26 mouse cellular contexts compared by ENCODE assay signal in the genomic region with DNA sequence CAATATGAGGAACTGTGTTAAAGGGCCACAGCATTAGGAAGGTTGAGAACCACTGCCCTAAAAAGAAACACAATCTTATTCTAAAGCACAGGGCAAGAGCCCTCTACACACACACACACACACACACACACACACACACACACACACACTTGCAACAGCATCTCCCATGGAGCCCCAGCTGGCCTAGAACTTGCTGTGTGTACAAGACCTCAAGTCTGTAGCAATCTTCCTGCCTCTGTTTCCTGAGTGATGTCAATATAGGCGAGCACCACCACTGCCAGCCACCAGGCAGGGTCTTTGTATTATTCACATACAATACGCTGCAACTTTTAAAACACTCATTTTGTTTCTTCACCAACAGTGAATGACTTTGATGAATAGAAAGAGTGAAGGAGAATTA. TPM values are rescaled to one million over a fixed set of nuclear protein-coding genes. Genes with fewer than 3 reads are reported as not detected.
DNase-seq lines count a peak whose midpoint lies in the region; ATAC-seq and TF ChIP-seq lines count a peak whose summit lies in the region.
"Had no signal": no experiment of that assay in that cellular context is flagged by ENCODE, and none has a peak within 500 bp of the region (broad histone marks: within the 10 kb centered on the region; RNA-seq: fewer than 3 reads in every experiment).

No protein-coding gene starts in this region.

- H3K36me3 ChIP-seq in liver, postnatal 0 days (replicated peaks; ENCODE audit: insufficient read depth, low read length), result no peaks in the 10 kb centered on the region
- H3K36me3 ChIP-seq in liver, embryonic 11.5 days (ENCODE audit: control insufficient read depth, insufficient read depth, low read length), result no peaks in the 10 kb centered on the region
- H3K36me3 ChIP-seq: forebrain, embryonic 10.5 days; heart, embryonic 12.5 days; heart, embryonic 15.5 days; hindbrain, embryonic 10.5 days; hindbrain, embryonic 13.5 days had no signal

- peaks cover 9% of the 10 kb centered on the region for H3K4me1 ChIP-seq in liver, postnatal 0 days (ENCODE audit: insufficient read depth)
- H3K4me1 ChIP-seq in liver, embryonic 11.5 days (replicated peaks; ENCODE audit: control insufficient read depth, insufficient read depth, low read length), result no peaks in the 10 kb centered on the region
- H3K4me1 ChIP-seq in bone marrow, adult 2 months (ENCODE audit: control insufficient read depth, insufficient read depth, low read length), result peaks cover 2% of the 10 kb centered on the region; the same call in 1 of the 2 replicates
- H3K4me1 ChIP-seq: heart, embryonic 12.5 days; heart, embryonic 15.5 days; hindbrain, embryonic 13.5 days had no signal

- no peak overlapping the region for H3K4me2 ChIP-seq in liver, postnatal 0 days (ENCODE audit: low read depth, low read length)
- no peak overlapping the region for H3K4me2 ChIP-seq in liver, embryonic 11.5 days
- H3K4me2 ChIP-seq: forebrain, embryonic 13.5 days; heart, embryonic 12.5 days; heart, embryonic 15.5 days; hindbrain, embryonic 13.5 days had no signal

- DNase-seq in liver, postnatal 0 days, result peak; percentile 22
- no peak for DNase-seq in liver, embryonic 11.5 days (ENCODE audit: low spot score)
- DNase-seq in ovary, postnatal 14 days (ENCODE audit: low spot score), result no peak
- DNase-seq in kidney, adult 11 months, result no peak
- no peak for DNase-seq in right cerebral cortex, postnatal 14 days
- DNase-seq: adrenal gland, postnatal 14 days; cerebellum, adult 11-12 months; cerebellum, adult 8-10 months; cerebellum, postnatal 10 days; cerebellum, postnatal 36 days; forebrain, postnatal 0 days; gastrocnemius, adult 2 months; gastrocnemius, postnatal 14 days; heart, adult 18-20 months; heart, postnatal 10 days; heart, postnatal 36 days had no signal

- TF ChIP-seq CTCF in liver, postnatal 0 days (IDR thresholded peaks at IDR 0.05; ENCODE audit: low read depth), result no peak
- no peak for TF ChIP-seq CTCF in bone marrow, adult 2 months (IDR thresholded peaks at IDR 0.05; ENCODE audit: control insufficient read depth, insufficient read depth, low read length)

- TF ChIP-seq POLR2A in bone marrow, adult 2 months (IDR thresholded peaks at IDR 0.05; ENCODE audit: borderline replicate concordance, control insufficient read depth, low read depth, low read length), result no peak

- no peak overlapping the region for H3K4me3 ChIP-seq in liver, postnatal 0 days (ENCODE audit: low read depth, low read length)
- H3K4me3 ChIP-seq in liver, embryonic 11.5 days (ENCODE audit: low read depth, low read length), result no peak overlapping the region
- no peak overlapping the region for H3K4me3 ChIP-seq in bone marrow, adult 2 months (replicated peaks; ENCODE audit: control insufficient read depth, low read depth, low read length)
- H3K4me3 ChIP-seq: forebrain, embryonic 10.5 days; forebrain, embryonic 13.5 days; gastrocnemius, adult 2 months; heart, embryonic 12.5 days; heart, embryonic 15.5 days; hindbrain, embryonic 10.5 days; hindbrain, embryonic 13.5 days had no signal

- 53% methylated on average over 2 of the region's 2 CpGs for WGBS in liver, postnatal 0 days (ENCODE audit: insufficient replicate concordance)
- WGBS in liver, embryonic 11.5 days, result 78% methylated on average over 2 of the region's 2 CpGs
- 30% methylated on average over 2 of the region's 2 CpGs for WGBS in bone marrow, adult 2 months

- H3K9ac ChIP-seq in liver, postnatal 0 days (replicated peaks), result no peak overlapping the region
- no peak overlapping the region for H3K9ac ChIP-seq in liver, embryonic 11.5 days (ENCODE audit: low read depth, low read length)
- H3K9ac ChIP-seq: forebrain, embryonic 13.5 days; forebrain, postnatal 0 days; heart, embryonic 12.5 days; heart, embryonic 15.5 days; hindbrain, embryonic 13.5 days had no signal

- H3K27me3 ChIP-seq in liver, postnatal 0 days (ENCODE audit: insufficient read depth, low read length), result no peaks in the 10 kb centered on the region
- H3K27me3 ChIP-seq in liver, embryonic 11.5 days (replicated peaks; ENCODE audit: control insufficient read depth, insufficient read depth, low read length), result no peaks in the 10 kb centered on the region
- H3K27me3 ChIP-seq: forebrain, embryonic 13.5 days; heart, embryonic 12.5 days; heart, embryonic 15.5 days; hindbrain, embryonic 13.5 days; Patski had no signal

- no peak for TF ChIP-seq EP300 in liver, postnatal 0 days (IDR thresholded peaks at IDR 0.05; ENCODE audit: low read depth)

- no peaks in the 10 kb centered on the region for H3K9me3 ChIP-seq in liver, postnatal 0 days (ENCODE audit: low read length)
- no peaks in the 10 kb centered on the region for H3K9me3 ChIP-seq in liver, embryonic 11.5 days (ENCODE audit: control insufficient read depth, low read length)
- H3K9me3 ChIP-seq: forebrain, embryonic 10.5 days; forebrain, embryonic 13.5 days; heart, embryonic 12.5 days; heart, embryonic 15.5 days; hindbrain, embryonic 10.5 days; hindbrain, embryonic 13.5 days had no signal

- H3K27ac ChIP-seq in liver, postnatal 0 days (ENCODE audit: low read depth), result no peak overlapping the region
- no peak overlapping the region for H3K27ac ChIP-seq in liver, embryonic 11.5 days (ENCODE audit: low read depth, low read length)
- peak overlapping the region; percentile 53 for H3K27ac ChIP-seq in bone marrow, adult 2 months (ENCODE audit: control insufficient read depth, insufficient read depth, low read depth, low read length, poor library complexity)
- H3K27ac ChIP-seq: forebrain, embryonic 10.5 days; forebrain, embryonic 13.5 days; gastrocnemius, adult 2 months; heart, embryonic 15.5 days; hindbrain, embryonic 10.5 days; hindbrain, embryonic 13.5 days had no signal

- ATAC-seq in liver, postnatal 0 days, result no peak
- no peak for ATAC-seq in liver, embryonic 11.5 days (replicated peaks; ENCODE audit: low FRiP score)
- peak; percentile 72 for ATAC-seq in megakaryocyte, adult 5-6 weeks (ENCODE audit: poor library complexity, severe bottlenecking)
- ATAC-seq: forebrain, embryonic 13.5 days; forebrain, postnatal 0 days; hindbrain, embryonic 16.5 days; Patski had no signal

RNA-seq across cellular contexts. Expression of gene Ly75, which starts 24.3 kb away (rescaled TPM):
- polyA plus RNA-seq in liver, postnatal 0 days (2015; fragmentation: Nextera tagmentation; extraction: Ambion mirVana), result 1.5 and 2.0 TPM in 2 replicates
- polyA plus RNA-seq in liver, embryonic 11.5 days (2014; fragmentation: Nextera tagmentation; extraction: Ambion mirVana), result 8.5 and 9.3 TPM in 2 replicates
- 1.8 and 4.7 TPM in 2 replicates for polyA plus RNA-seq in bone marrow, adult 2 months (2011; ENCODE audit: insufficient read depth, insufficient read length, low replicate concordance, missing spikeins)
- total RNA-seq in megakaryocyte, adult 5-6 weeks (2015), result 6.7 and 7.3 TPM in 2 replicates
- total RNA-seq in megakaryocyte, adult 5-6 weeks (2017), result 10.0 and 15.4 TPM in 2 replicates
